8 mouse cellular contexts compared by ENCODE assay signal in genomic region chr11:80429500-80430166, GRCm38 (mm10). TPM values are rescaled to one million over a fixed set of nuclear protein-coding genes. Genes with fewer than 3 reads are reported as not detected.
DNase-seq lines count a peak whose midpoint lies in the region; ATAC-seq and TF ChIP-seq lines count a peak whose summit lies in the region.

No protein-coding gene starts in this region.

- peak overlapping the region; percentile 96 for H3K9ac ChIP-seq in hindbrain, embryonic 15.5 days
- H3K9ac ChIP-seq in midbrain, embryonic 15.5 days: peak overlapping the region; percentile 84; the same call in 1 of the 2 replicates

- no peak for TF ChIP-seq CTCF in bone marrow macrophage, adult 2 months (IDR thresholded peaks at IDR 0.05; ENCODE audit: low read depth, low read length)

- no peaks in the 10 kb centered on the region for H3K9me3 ChIP-seq in hindbrain, embryonic 15.5 days
- no peaks in the 10 kb centered on the region for H3K9me3 ChIP-seq in midbrain, embryonic 15.5 days

- peak overlapping the region; percentile 70 for H3K4me2 ChIP-seq in hindbrain, embryonic 15.5 days
- H3K4me2 ChIP-seq in midbrain, embryonic 15.5 days: peak overlapping the region; percentile 76

- ATAC-seq in hindbrain, embryonic 15.5 days (ENCODE audit: low FRiP score, low read depth): no peak
- no peak for ATAC-seq in midbrain, embryonic 15.5 days (replicated peaks)

- H3K27me3 ChIP-seq in hindbrain, embryonic 15.5 days: no peaks in the 10 kb centered on the region
- H3K27me3 ChIP-seq in midbrain, embryonic 15.5 days (replicated peaks): no peaks in the 10 kb centered on the region

- peaks cover 19% of the 10 kb centered on the region for H3K36me3 ChIP-seq in hindbrain, embryonic 15.5 days
- peaks cover 19% of the 10 kb centered on the region for H3K36me3 ChIP-seq in midbrain, embryonic 15.5 days (replicated peaks)

- peak overlapping the region; percentile 98 for H3K4me3 ChIP-seq in bone marrow macrophage, adult 2 months (ENCODE audit: insufficient read depth, low read length)
- peak overlapping the region; percentile 95 for H3K4me3 ChIP-seq in hindbrain, embryonic 15.5 days
- H3K4me3 ChIP-seq in midbrain, embryonic 15.5 days: peak overlapping the region; percentile 96

- peak; percentile 11 for DNase-seq in kidney, adult 9 months
- no peak for DNase-seq in kidney, adult 11 months
- no peak for DNase-seq in cerebellum, adult 18-20 months
- no peak for DNase-seq in ovary, postnatal 36 days (ENCODE audit: low spot score)
- no peak for DNase-seq in frontal cortex, postnatal 10 days (ENCODE audit: low spot score in 2 of 2)

- no peak for TF ChIP-seq POLR2A in bone marrow macrophage, adult 2 months (IDR thresholded peaks at IDR 0.05; ENCODE audit: borderline replicate concordance, low read depth, low read length)

- WGBS in hindbrain, embryonic 15.5 days: 63% methylated on average over 14 of the region's 14 CpGs
- WGBS in midbrain, embryonic 15.5 days: 61% methylated on average over 14 of the region's 14 CpGs

- H3K27ac ChIP-seq in bone marrow macrophage, adult 2 months (ENCODE audit: insufficient read depth, low read depth, low read length): peak overlapping the region; percentile 67; the same call in 1 of the 2 replicates
- H3K27ac ChIP-seq in hindbrain, embryonic 15.5 days (replicated peaks): no peak overlapping the region
- H3K27ac ChIP-seq in midbrain, embryonic 15.5 days: no peak overlapping the region

- peaks cover 3% of the 10 kb centered on the region for H3K4me1 ChIP-seq in bone marrow macrophage, adult 2 months (ENCODE audit: control insufficient read depth, insufficient read depth, low read length)
- H3K4me1 ChIP-seq in hindbrain, embryonic 15.5 days (replicated peaks): peaks cover 11% of the 10 kb centered on the region
- peaks cover 17% of the 10 kb centered on the region for H3K4me1 ChIP-seq in midbrain, embryonic 15.5 days

RNA-seq across cellular contexts. Expression of gene Psmd11, which starts 1.2 kb away (rescaled TPM):
- 64.7 and 65.0 TPM in 2 replicates for polyA plus RNA-seq in bone marrow macrophage, adult 2 months (2012; ENCODE audit: insufficient read depth, insufficient read length, missing spikeins)
- polyA plus RNA-seq in hindbrain, embryonic 15.5 days (2015; fragmentation: Nextera tagmentation; extraction: Ambion mirVana): 264 and 269 TPM in 2 replicates
- 273 and 278 TPM in 2 replicates for polyA plus RNA-seq in midbrain, embryonic 15.5 days (2015; fragmentation: Nextera tagmentation; extraction: Ambion mirVana)

RNA-seq across cellular contexts. Expression of gene Zfp207, which starts 46.6 kb away (rescaled TPM):
- 148 and 154 TPM in 2 replicates for polyA plus RNA-seq in bone marrow macrophage, adult 2 months (2012; ENCODE audit: insufficient read depth, insufficient read length, missing spikeins)
- 164 and 175 TPM in 2 replicates for polyA plus RNA-seq in hindbrain, embryonic 15.5 days (2015; fragmentation: Nextera tagmentation; extraction: Ambion mirVana)
- polyA plus RNA-seq in midbrain, embryonic 15.5 days (2015; fragmentation: Nextera tagmentation; extraction: Ambion mirVana): 183 and 194 TPM in 2 replicates

RNA-seq across cellular contexts. Expression of gene Cdk5r1, which starts 47.2 kb away (rescaled TPM):
- polyA plus RNA-seq in bone marrow macrophage, adult 2 months (2012; ENCODE audit: insufficient read depth, insufficient read length, missing spikeins): 1.1 and 1.2 TPM in 2 replicates
- polyA plus RNA-seq in hindbrain, embryonic 15.5 days (2015; fragmentation: Nextera tagmentation; extraction: Ambion mirVana): 81.6 and 90.9 TPM in 2 replicates
- 102 and 105 TPM in 2 replicates for polyA plus RNA-seq in midbrain, embryonic 15.5 days (2015; fragmentation: Nextera tagmentation; extraction: Ambion mirVana)

RNA-seq across cellular contexts. Expression of gene 5730455P16Rik, which starts 51.8 kb away (rescaled TPM):
- 12.5 and 15.2 TPM in 2 replicates for polyA plus RNA-seq in bone marrow macrophage, adult 2 months (2012; ENCODE audit: insufficient read depth, insufficient read length, missing spikeins)
- 34.2 and 39.0 TPM in 2 replicates for polyA plus RNA-seq in hindbrain, embryonic 15.5 days (2015; fragmentation: Nextera tagmentation; extraction: Ambion mirVana)
- polyA plus RNA-seq in midbrain, embryonic 15.5 days (2015; fragmentation: Nextera tagmentation; extraction: Ambion mirVana): 33.9 and 37.4 TPM in 2 replicates

Comparison
In these comparisons a context has a peak if more than half of its experiments do, and no peak if none do; other contexts are left out.
1. RNA of gene Cdk5r1, which starts 47.2 kb away (polyA plus RNA-seq): 102 to 105 TPM in midbrain, embryonic 15.5 days and 81.6 to 90.9 TPM in hindbrain, embryonic 15.5 days; 1.1 to 1.2 TPM in bone marrow macrophage, adult 2 months; every median in the first group is over 10 times any median in the second.
2. Peak in every context shown above with its lines, with median percentiles within 50 percentile points of each other: H3K4me3 ChIP-seq.